23 mouse cellular contexts compared by ENCODE assay signal in genomic region chr17:50638791-50639190, GRCm38 (mm10).
"Had no signal": no experiment of that assay in that cellular context is flagged by ENCODE, and none has a peak within 500 bp of the region (broad histone marks: within the 10 kb centered on the region; RNA-seq: fewer than 3 reads in every experiment).

No protein-coding gene starts in this region.

- H3K36me3 ChIP-seq: limb, embryonic 13.5 days; liver, embryonic 12.5 days; liver, embryonic 15.5 days; lung, embryonic 15.5 days; neural tube, embryonic 12.5 days; neural tube, embryonic 15.5 days had no signal

- DNase-seq: kidney, postnatal 25 days; liver; lung, adult 18-20 months; lung, postnatal 10 days; lung, postnatal 36 days; midbrain, embryonic 14.5 days; right cerebral cortex, adult 18-20 months; right cerebral cortex, postnatal 14 days; right cerebral cortex, postnatal 4 days; thymus, adult 2 months; thymus, postnatal 14 days; thymus, postnatal 4 days had no signal

- H3K9ac ChIP-seq: limb, embryonic 13.5 days; liver, embryonic 12.5 days; liver, embryonic 15.5 days; lung, embryonic 15.5 days; neural tube, embryonic 12.5 days; neural tube, embryonic 15.5 days had no signal

- H3K9me3 ChIP-seq: limb, embryonic 10.5 days; limb, embryonic 13.5 days; liver, embryonic 12.5 days; liver, embryonic 15.5 days; lung, embryonic 15.5 days; megakaryocyte, embryonic 14.5 days; midbrain, embryonic 10.5 days; neural tube, embryonic 12.5 days; neural tube, embryonic 15.5 days had no signal

- H3K4me1 ChIP-seq: liver, embryonic 12.5 days; liver, embryonic 15.5 days; megakaryocyte, embryonic 14.5 days; midbrain, embryonic 10.5 days had no signal

- H3K27ac ChIP-seq: kidney, postnatal 0 days; limb, embryonic 10.5 days; limb, embryonic 13.5 days; liver, embryonic 12.5 days; liver, embryonic 15.5 days; lung, embryonic 15.5 days; midbrain, embryonic 10.5 days; neural tube, embryonic 12.5 days; neural tube, embryonic 15.5 days; stomach, postnatal 0 days had no signal

- H3K4me3 ChIP-seq: limb, embryonic 10.5 days; limb, embryonic 13.5 days; liver, embryonic 12.5 days; liver, embryonic 15.5 days; lung, embryonic 15.5 days; megakaryocyte, embryonic 14.5 days; midbrain, embryonic 10.5 days; neural tube, embryonic 12.5 days; neural tube, embryonic 15.5 days had no signal
